Mouse (Mus musculus) heart, adult 11 months (tissue): ENCODE data around the gene Atp6v0b.

Experiments used
- DNase-seq: peaks from one replicate; pipeline ENCODE4 v3.0.0; 2022

Gene Atp6v0b

DNA sequence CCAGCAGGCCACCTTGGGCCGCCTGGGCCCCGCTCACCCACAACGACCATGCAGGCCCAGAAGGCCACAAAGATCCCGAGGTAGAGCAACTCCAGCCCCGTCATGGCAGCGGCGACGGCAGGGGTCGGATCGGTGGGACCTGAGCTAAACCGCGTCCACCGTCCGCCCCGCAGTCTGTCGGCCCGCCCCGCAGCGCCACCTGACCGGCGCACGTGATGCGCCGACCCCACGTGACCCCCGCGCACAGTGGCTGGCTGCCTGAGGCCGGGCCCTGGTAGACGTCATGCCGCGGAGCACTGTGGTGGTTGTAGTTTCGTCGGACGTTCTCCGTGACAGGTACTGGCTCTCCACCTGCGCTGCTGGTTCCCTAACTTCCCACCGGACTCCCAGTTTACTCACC lies at the start of gene Atp6v0b:
Gene Atp6v0b (minus strand): TSS at position 201 of the 400 bp plus-strand sequence.
- peak; percentile 100 for DNase-seq

DNA sequence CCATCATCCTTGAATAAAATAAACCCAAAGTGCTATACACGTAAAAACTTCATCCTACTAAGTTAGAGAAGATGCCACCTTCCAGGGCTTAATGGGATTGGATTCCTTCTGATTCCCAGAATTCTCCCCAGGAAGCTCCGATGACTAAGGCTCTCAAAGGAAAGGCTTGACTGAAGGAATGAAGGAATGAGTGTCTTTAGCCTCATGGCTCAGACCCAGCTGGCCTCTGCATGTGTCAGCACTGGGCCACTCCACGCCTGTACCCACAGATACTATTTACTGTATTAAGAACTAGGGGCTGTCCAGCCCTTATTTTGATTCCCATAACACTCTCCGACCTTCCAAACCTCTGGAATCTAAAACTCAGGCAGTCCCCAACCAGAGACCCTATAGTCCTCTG lies 46.9 kb upstream of the Atp6v0b start:
- no peak for DNase-seq

DNA sequence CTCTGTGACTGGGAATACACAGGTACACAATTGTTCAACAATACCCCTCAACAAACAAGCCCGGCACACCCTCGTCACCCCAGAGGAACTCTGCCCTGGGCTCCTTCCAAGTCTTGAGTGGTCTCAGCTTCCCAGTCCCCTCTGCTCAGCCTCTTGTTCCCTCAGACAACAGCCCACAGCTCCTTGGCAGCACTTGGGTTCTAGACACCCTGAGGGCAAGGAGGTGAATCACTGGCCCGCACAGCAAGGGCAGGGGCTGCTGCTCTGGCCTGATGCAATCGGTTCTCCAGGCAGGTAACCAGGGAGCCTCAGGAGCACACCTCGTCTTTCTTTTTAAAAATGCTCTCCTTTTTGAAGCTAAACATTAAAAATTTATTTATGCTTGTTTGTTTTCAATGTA lies 46.1 kb upstream of the Atp6v0b start:
- DNase-seq: no peak

DNA sequence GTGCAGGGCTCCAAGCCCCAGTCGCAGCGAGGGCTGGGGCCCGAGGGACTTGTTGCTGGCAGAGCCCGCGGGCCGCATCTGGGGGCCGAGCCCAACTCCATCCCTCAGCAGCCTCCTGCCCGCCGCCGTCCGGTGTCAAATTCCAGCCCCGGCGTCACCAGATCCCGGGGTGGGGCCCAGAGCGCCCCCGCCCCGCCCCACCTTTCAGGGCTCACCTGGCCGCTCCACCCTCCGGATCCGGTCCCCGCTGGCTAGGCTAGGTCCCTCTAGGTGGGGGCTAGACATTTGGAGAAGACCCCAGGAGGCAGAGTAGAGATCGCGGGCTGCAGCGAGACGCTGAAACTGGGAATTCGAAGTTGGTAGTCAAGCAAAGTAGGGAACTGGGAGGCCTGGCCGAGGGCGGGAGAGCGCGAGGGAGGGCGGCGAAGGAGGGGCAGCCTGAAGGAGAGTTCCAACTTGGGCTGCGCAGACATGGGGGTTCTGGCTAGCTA lies 42.3 kb upstream of the Atp6v0b start, which contains the start of gene Artn:
Gene Artn (minus strand): TSS at position 373 of the 491 bp plus-strand sequence.
- DNase-seq: no peak

DNA sequence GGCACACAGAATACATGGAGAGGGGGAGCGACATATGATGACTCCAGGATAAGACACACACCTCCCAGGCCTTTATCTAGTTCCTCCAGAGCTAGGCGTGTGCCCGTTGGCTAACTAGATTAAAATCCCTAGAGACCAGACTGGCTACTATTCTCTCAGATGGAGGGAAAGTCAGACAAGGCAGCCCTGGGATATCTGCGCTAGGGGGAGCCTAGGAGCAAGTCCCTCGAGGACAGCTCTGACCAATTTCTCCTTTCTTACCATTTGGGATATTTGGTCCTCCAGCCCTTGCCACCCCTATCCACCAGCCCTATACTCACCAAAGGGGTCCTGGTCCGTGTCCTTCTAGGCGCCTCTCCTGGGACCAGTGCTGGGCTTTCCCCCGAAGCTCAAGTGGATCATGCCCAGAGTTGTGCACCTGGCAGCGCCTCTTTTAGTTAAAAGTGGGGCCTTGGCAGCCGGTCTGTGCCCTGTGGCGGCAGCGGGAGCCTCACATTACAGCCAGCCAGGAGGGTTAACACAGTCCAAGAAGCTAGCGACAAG lies 41.6 kb upstream of the Atp6v0b start:
- DNase-seq: peak; percentile 94

DNA sequence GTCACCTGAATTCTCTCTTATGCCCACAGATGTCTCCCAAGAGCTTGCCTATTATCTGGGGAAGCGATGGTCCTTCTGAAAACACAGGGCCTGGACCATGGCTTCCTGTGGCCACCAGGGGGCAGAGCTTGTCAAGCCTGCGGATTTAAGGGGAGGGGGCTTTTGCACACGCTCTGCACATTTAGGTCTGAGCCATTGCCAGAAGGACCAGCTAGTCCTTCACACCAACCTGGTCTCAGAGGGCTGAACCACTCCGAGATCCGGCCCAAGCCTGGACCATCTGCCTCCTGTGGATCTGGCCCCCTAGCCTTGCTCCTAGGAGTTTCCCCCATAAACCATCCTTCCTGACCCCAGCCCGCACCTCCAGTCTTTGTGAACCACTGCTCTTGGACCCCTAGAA lies 41.1 kb upstream of the Atp6v0b start:
- DNase-seq: no peak

DNA sequence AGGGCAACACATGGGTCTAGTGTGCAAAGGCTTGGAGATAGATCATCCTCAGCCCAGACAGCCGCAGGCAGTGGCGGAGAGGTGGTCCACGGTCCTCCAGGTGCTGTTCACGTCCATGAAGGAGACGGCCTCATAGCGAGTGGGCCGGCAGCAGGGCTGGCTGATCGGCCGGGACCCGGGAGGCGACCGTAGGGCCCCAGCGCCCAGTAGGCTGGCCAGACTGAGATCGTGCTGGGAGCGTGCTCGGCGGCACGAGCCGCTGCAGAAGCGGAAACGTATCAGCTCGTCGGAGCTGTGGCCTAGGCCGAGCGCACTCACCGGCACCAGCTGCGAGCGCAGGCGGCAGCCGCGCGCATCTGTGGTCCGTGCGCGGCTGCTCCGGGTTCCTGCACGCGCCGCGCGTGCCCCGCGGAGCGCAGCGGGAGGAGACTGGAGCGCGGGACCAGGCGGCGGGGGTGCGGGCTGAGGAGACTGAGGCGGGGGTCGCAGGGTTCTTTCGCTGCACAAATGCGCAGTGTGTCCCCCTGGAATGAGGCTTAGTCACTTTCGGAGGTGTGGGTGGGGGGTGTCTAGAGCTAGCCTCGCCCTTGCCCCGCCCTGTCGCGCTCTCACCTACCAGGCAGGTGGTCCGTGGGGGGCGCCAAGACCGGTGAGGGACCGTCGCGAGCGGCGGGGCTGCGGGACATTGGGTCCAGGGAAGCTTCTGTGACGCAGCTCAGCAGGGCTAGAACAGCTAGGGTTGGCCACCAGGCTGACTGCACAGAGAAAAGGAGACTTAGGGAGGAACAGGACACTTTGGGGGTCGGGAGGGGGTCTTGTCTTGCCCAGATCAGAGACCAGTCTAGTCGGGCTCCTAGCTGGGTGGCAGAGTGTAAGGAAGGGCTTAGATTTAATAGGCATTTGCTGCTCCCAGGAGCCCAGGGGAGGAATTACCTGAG lies 39.7 kb upstream of the Atp6v0b start:
- no peak for DNase-seq

DNA sequence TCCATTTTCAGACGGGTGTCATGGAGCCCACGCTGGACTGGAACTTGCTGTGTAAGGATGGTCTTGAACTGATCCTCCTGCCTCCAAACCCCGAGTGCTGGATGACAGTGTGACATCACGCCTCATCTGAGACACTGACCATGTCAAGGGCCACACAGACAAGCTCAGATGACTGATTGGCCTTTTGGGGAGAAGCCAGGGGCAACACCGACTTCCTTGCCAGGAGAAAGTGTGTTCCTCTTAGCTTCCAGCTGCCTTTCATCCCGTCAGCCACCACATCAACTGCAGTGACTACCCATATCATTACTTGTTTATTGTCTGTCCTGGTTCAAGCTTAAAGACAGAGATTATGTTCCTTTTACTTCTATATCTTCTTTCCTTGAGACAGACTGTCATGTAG lies 37.8 kb upstream of the Atp6v0b start:
- DNase-seq: no peak

DNA sequence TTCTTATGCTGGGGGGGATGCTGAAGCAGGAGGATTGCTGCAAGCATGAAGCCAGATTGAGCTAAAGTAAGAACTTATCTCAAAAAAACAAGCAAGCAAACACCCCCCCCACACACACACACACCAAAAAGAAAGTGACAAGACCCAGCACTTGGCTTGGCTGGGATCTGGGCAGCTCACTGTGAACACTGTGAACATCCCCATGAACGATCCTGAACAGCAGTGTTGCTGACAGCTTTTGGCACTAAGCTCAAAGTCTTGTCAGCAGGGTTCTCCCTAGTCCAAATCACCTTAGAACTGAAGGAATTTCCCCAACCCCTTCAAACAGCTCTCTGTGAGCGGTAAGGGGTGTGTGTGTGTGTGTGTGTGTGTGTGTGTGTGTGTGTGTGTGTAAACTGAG lies 36.3 kb upstream of the Atp6v0b start:
- DNase-seq: no peak

DNA sequence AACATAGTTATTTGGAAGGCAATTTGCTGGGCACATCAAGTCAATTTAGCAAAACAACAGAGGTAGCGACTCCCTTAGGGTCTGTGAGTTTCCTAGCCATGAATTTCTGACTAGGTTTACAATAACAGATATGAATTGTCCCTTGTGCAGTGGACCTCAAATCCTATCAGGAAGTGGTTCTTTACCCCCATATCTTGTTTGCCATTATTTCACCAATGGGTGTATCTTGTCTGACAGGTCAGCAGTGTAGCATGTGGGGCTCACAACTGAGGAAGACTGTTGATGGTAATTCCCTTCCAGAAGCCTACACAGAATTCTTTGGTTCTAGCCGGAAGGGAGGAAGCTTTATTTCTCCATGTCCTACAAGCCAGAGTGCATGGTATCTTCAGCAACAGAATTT lies 34.2 kb upstream of the Atp6v0b start:
- no peak for DNase-seq

DNA sequence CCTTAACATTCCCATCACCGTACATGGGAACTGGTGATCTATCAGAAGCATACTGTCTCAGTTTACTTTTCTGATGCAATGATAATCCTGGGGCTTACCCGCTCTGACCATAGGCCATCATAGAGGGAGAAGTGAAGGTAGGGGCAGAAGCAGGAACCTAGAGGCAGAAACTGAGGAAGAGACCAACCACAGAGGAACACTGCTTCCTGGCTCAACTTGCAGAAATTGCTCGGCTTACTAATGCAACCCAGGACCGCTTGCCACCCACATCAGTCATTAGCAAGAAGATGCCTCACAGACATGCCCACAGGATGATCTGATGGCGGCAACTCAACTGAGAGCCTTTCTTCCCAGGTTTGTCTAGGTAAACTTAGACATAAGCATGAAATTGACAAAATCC lies 31.6 kb upstream of the Atp6v0b start:
- DNase-seq: no peak

DNA sequence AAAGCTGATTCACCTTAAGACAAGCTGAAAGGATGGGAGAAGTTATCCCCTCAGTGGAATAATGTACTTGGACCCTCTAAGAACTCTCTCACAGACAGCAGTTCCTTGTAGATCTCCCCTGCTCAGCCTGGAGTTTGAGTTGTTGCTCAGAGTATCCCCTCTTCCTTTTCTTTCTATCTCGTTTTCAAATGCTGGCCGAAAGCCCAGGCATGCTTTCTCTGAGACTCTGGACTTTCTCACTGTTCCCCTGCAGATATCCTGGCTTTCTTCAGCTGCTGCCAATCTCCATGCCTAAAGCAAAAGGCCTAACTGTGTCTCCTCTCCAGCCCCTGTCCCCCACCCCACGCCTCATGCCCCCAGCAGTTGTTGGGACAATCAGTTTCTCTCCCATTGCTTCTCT lies 31.1 kb upstream of the Atp6v0b start:
- no peak for DNase-seq

DNA sequence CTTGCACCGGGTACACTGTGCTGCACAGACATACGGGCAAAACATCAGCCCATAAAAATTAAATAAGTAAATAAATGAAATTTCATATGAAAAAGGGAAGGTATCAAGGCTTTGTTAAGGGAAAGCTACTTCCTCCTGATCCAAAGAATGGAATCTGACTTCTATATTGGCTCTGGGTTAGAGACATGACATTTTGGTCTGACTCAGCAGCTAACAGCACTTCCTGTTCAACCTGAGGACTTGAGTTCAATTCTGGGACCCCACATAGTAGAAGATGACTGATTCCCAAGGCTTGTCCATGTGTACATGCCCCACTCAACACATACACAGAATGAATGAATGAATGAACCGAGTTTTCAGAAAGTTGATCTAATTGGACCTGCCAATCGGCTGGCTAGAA lies 30.7 kb upstream of the Atp6v0b start:
- no peak for DNase-seq

DNA sequence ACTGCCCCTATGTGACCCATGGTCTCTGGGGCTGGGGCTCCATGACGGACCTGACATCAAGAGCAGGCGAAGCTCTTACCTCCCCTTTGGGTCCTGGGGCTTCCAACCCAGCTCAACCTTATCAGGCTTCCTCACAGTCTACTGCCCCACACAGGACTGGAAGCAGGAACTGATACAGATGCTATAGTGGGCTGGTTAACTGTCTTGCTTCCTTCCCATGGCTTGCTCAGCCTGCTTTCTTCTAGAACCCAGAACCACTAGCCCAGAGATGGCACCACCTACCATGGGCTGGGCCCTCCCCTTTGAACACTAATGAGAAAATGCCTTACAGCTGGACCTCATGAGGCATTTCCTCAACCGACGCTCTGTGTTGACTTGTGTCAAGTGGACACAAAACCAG lies 30.3 kb upstream of the Atp6v0b start:
- DNase-seq: no peak

DNA sequence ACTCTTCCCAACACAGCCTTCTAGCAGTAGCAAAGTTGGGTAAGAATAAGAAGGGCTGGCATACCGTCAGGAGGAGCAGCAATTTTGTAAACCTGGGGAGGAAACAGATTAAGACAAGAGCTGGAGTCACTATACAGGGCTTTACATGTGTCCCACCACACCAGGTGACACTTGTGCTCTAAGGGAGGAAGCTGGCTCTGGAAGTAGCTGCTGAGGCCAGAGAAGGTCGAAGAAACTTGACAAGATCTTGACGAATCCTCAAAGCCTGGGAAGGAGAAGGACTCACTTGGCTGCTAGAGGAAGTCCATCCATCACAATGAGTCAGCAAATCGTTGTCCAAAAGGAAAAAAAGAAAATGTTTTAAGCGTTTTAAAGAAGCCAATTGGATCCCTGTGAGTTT lies 29.3 kb upstream of the Atp6v0b start:
- DNase-seq: no peak

DNA sequence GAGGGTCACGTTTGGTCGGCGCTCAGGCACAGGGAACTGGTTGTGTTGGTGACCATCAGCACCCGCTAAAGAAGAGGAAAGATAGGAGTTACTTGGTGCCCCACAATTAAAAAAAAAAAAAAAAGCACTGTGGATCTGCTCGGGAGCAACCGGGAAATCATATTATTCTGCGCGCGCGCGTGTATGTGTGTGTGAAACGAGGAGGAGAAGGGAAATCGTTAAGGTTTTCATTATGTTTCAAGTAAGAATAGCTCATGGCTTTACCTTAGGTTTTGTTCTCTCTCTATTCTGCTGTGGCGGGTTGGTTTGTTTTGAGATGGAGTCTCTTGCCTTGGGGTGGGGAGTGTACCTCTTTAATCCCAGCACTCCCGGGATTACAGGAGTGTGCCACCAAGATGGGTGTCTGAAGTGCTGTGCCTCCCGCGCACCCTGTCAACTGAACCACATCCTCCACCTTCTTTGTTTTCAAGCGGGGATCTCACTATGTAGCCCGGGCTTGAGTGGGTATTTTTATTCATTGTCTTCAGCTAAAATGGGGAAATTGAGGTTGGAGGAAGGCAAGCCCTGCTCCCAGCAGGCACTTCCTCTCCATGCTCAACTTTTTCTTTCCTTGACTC lies 28.5 kb upstream of the Atp6v0b start:
- DNase-seq: no peak

DNA sequence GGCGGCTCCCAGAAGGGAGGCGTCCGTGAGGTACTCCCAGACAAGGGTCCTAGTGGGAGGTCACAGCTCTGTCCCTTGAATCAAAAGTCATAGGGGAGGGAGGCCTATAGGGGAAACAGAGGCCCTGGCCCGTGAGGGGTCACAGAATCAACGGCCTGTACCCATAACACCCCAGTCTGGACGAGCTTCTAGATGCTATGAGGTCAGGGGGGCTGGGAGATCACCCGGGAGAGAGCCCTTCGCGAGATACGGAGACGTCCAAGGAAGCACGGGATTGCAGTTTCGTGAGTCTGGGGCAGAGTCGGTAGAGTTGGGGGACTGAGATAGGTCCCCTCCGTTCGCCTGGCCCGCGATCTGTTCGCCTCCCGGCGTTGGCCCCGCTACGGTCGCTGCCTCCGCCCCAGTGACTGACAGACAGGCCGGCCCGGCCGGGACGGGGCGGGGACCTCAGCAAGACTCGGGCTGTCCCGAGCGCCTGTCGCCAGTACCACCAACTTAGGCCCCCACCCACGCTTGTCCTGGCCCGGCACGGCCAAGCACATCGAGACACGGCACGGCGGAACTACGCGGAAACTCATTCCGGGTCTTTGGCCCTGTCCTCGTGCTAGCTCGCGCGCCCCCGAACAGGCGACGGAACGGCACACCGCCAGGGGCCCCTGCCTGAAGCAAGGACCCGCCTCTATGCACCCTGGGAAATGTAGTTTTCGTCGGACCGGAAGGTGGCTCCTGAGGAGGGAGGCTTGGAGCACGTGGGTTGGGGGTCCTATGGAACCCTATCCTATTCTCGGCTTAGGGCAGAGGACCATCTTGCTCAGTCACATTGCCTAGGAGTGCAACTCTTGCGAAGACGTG lies 27.7 kb upstream of the Atp6v0b start, which contains the start of gene Ipo13:
Gene Ipo13 (minus strand): TSS at position 409 of the 852 bp plus-strand sequence.
- peak; percentile 99 for DNase-seq

DNA sequence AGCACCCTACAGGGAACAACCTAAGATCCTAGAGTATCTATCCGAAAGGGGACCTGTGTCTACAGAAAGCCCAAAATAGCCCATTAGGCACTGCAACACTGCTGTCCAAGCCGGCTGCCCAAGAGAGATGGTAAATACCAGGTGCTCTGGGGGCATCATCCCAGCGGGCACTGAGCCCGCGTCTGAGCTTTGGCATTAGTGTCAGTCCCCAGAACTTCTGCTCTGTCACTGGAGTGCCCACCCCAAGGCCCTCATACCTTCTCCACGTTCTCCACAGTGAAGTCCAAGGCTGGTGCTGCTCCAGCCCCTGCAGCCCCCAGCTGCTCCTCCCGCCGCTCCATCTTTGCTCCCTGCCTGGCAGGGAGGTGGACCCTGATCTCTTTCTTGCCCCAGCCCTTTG lies 26.9 kb upstream of the Atp6v0b start:
- DNase-seq: peak; percentile 95

DNA sequence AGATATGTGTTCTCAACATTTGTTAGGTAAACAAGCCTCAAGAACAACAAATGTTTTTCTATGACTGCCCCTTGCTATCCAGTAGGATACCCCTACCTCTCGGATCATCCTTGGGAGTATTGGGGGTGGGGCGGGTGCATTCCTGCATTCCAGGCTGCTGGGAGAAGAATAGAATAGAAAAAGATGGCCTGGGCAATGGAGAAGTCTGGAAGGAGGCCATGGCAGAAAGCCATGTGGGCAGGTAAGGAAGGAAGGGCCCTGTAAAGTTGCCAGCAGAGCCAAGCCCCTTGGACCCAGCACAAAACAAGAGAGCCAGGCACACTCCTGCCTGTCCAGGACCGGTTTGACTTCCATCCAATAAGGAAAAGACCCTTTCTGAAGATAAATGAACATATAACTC lies 26.3 kb upstream of the Atp6v0b start:
- DNase-seq: peak; percentile 93

DNA sequence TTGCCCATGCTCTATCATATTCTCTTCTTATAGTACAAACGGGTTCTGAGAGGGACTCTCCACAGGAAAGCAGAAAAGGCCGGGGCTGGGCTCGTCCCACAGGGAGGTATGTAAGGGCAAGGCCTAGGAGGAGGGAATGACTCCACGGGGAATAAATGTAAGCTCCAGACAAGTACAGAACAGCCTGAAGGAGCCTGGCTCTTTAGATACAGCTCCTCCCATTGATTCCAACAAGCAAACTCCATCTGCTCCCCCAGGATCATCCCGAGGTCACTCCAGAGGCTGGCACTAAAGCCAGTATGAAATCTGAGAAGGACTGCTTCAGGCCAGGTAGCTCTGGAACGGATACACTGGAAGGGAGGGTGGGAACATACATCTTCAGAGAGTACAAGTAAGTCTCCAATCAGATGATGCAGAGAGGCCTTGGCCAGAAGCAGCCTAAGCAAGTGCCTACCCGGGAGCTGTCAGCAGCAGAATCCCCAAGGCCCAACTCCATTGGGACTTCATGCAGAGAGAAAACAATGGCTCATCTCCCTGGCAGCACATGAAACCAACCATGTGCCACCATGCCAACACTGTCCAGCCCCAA lies 25.6 kb upstream of the Atp6v0b start:
- no peak for DNase-seq

DNA sequence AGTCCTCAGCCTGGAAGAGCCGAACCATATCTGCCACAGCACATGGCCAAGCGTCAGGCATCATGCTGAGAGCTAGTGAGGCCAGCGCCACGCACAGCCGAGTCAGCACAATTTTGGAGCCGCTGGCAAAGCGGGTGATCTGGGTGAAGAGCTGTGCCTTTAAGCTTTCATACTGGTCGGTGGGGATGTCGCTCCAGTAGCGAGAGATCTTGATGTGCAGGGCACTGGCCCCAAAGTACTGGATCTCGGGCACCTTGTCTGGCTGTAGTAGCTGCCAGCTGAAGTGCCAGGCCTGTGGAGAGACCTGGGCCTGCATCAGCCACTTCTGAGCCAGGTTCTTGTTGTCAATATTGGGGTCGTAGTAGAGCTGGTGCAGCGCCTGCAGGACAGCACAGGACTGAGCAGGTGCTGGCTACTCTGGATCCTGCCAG lies 25.0 kb upstream of the Atp6v0b start:
- DNase-seq: peak; percentile 92

DNA sequence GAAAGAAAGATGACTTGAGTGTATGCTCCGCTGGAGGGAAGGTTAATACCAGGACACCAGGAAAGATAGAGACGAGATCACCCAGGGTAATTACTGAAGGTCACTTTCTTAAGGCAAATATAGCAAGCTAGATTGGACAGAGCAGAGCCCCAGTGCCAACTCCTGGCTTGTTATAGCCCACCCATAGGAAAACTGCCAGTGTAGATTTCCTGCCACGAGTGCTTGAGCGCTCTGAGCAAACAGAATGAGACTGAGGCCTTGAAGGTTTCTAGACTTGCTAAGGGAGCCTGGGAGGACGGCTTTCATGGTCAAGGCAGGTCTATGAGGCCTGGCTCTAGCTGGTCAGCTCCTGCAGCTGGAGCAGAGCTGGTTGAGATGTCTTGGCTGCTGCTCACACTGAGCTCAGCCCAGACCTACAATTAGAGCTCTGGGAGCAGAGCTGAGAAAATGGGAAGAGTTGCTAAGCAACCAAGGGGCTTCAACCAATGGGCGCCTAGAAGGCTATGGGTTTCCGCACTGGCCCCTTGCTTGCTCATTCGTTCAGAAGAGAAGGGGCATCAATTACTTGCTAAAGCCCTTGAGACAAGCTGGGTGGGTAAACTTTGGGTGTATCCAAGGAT lies 21.8 kb upstream of the Atp6v0b start:
- DNase-seq: no peak
